Mouse (Mus musculus): ENCODE data around the gene Col1a1.
"Not testable (repeated sequence)": the region's sequence is repeated elsewhere in the genome, so short reads cannot be mapped to it uniquely, and the experiment has no call there.

The Col1a1 gene

DNA sequence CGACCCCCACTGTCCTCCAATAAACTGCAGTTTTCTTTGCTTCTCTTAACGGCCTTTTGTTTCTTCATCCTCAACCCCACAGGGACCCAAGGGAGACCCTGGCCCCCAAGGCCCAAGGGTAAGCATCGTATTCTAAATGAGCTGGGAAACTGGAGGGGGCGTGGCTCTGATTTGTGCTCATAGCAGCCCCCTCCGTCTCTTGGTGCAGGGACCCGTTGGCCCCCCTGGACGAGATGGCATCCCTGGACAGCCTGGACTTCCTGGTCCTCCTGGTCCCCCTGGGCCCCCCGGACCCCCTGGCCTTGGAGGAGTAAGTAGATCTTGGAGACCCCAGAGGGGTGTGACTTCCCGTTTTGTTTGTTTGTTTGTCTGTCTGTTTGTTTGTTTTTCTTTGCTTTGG lies 2.3 kb downstream of the Col1a1 start:
- DNase-seq, result no peak

DNA sequence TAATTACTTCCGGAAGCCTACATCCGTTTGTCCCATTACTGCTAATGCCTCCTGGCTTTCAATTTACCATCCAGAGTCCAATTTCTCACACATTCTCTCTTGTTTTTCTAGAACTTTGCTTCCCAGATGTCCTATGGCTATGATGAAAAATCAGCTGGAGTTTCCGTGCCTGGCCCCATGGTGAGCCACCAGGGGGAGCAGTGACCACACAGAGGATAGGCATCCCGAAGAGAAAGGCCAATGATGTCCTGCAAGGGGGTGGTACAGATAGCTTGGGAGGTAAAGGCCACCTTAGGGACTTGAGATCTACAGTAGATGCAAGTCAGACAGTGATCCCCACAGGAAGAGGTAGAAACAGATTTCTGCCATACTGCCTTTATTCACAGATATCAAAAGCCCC lies 3.3 kb downstream of the Col1a1 start:
- DNase-seq, result peak; percentile 72

DNA sequence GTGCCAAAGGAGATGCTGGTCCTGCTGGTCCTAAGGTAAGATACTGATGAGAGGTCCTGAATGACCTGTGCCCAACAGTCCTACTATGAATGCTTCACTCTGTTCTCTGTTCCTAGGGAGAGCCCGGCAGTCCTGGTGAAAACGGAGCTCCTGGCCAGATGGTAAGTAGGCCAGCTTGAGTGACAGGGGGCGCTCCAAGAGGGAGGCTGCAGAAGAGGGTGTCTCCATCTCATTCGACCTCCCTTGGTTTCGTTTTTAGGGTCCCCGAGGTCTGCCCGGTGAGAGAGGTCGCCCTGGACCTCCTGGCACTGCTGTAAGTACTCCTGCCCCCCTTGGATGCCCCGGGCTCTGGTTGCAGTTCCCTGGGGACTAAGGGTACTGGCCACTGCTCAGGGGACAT lies 5.1 kb downstream of the Col1a1 start:
- DNase-seq, result no peak

DNA sequence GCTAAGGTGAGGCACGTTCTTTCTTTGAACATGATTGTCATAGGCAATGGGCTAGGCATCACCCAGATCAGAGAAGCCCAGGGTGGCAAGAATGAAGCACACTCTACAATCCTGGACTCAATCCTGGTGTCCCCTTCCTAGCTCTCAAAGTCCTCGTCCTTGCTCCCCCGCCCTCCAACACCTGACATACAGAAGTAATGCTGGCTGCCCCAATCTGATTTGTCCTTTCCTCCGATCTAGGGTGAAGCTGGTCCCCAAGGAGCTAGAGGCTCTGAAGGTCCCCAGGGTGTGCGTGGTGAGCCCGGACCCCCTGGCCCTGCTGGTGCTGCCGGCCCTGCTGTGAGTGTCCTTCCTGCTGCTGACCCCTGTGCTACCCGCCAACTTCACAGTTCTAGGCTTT lies 5.8 kb downstream of the Col1a1 start:
- DNase-seq, result no peak

DNA sequence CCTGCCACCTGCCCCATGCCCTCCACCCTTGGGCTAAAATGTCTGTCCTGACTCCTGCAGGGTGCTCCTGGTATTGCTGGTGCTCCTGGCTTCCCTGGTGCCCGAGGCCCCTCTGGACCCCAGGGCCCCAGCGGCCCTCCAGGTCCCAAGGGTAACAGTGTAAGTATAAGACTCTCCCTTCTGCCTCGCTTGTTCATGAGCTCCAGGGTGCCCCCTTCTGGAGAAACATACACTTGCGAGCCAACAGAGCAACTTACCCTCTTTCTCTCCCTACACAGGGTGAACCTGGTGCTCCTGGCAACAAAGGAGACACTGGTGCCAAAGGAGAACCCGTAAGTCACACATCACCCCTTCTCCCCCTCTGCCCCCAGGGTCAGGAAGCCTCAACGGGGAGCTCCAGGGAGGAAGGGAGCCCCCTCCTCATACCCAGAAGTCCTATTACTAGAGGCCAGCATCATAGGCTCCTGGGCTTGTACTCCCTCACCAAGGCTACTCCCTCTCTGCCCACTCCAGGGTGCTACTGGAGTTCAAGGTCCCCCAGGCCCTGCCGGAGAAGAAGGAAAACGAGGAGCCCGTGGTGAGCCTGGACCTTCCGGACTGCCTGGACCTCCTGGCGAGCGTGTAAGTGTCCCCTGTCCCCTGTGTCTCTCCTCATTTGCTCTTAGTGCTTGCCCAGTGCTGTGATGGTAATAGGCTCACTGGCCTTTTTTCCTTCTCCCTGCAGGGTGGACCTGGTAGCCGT lies 6.4 kb downstream of the Col1a1 start:
- peak; percentile 40 for DNase-seq

DNA sequence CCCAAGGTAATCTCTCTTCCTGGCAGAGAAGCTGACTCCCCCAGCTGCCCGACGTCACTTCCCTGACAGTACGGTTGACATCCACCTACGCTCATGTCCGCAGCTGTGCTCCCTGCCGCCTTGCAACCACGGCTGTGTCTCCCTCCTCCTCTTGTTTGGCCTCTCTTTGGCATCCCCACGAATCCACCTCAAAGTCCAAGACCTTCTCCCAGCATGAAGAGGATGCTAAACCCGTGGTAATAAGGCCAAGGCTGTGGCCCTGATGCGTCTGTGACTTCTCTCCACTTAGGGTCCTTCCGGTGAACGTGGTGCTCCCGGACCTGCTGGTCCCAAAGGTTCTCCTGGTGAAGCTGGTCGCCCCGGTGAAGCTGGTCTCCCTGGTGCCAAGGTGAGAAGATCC lies 7.0 kb downstream of the Col1a1 start:
- no peak for DNase-seq

DNA sequence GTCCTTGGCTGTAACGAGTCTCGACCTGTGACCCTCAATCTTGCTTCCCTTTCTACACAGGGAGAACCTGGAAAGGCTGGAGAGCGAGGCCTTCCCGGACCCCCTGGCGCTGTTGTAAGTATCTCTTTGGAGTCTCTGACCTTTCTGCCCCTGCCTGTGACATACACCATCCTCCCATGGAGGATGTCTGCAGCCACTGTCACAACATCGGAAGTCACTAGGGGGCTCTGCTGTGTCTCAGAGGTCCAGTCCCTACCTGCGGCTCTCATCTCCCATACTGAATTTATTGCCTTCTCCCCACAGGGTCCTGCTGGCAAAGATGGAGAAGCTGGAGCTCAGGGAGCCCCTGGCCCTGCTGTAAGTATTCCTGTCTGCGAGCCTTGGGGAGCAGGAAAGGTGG lies 8.3 kb downstream of the Col1a1 start:
- DNase-seq, result no peak

DNA sequence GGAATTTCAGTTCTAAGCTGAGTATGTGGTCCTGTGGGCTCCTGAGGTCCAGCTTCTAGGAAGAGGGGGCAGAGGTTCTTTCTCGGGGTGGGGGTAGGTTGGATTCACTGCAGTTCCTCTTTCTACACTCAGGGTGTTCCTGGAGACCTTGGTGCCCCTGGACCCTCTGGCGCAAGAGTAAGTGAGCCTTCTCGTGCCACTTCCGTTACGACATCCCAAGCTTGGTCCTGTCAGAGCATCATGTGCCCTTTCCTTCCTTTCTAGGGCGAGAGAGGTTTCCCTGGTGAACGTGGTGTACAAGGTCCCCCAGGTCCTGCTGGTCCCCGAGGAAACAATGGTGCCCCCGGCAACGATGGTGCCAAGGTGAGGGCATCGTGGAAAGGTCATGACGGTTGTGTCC lies 9.2 kb downstream of the Col1a1 start:
- no peak for DNase-seq

DNA sequence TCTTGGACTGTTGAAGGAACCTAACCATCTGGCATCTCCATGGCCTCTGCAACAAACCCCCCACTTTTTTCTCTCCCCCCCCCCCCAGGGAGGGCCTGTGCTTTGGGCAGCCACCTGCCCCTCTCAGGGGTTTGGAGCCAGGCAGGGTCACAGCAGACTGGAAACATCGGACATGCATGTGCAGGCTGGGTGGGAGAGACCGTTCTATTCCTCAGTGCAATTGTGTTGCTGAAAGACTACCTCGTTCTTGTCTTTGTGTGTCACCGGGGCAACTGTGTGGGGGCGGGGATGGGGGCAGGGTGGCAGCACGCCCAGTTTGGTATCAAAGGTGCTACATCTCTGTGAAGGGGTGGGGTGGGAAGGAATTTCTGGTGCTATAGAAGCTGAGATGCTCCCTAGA lies 16.1 kb downstream of the Col1a1 start:
- no peak for DNase-seq

DNA sequence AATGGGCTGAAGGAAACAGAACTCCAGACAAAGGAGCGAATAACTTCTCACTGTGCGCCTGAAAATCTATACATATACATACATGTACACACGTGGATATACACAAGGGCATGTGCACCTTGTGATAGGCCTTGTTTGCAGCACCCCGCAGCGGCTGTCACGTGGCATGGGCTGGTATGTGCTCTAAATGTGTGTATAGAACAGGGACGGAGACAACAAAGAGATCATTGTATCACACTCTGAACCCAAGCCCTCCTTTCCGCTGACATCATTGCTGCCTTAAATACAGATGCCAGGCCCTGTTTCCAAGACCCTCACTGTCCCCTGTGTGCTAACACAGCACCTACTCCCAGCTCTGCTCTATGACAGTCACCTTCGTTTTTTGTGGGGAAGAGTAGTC lies 19.1 kb downstream of the Col1a1 start:
- DNase-seq, result no peak

DNA sequence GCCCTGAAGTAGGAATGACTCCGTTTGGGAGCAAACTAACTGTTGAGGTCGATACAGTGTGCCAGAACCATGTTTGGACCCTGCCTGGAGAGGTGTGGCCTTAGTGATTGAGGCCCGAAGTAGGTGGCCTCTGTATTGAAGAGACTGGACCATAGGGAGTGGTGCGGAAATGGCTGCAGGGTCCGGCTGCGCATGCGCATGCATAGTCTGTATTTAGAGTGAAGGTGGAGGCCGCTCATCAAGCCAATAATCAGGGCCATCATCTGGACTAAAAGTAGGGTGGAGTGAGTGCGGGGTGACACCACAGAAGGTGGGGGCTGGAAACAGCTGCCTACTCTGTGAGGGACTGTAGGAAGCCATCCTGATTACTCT lies 21.7 kb downstream of the Col1a1 start:
- DNase-seq, result no peak

DNA sequence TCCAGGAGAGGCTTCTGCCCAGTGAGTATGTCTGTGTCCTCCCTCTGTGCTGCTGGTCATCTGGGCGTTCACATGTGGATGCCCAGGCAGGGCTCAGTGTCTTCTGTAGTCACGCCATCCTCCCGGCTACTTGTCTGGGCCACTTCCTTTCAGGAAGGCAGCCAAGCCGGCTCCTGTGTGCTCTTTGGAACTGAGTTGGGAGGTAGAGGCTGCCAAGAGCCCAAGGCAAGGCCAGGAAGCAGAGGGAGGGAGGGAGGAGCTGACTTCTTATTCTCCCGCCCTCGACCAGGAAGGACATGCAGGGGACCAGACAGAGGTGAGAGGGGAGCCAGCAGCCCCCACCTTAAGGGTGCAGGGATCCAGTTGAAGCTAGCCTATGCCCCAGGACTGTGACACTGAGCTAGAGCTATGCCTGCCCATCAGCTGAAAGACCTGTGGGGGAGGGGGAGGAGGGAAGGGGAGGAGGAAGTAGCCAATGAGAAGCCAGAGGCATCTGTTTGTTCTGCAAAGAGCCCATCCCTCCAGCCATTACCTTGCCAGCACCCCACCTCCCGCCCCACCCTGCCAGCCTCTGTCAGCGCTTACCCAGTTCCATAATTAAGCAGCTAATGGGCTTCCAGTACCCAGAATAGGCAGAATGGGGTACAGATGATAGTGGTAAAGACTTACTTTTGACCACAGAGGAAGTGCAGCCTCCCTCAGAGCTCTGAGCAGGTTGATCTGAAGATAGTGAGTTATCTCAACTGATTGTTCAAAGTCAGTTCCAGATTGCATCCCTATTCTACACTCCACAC lies 22.2 kb downstream of the Col1a1 start:
- no peak for DNase-seq

DNA sequence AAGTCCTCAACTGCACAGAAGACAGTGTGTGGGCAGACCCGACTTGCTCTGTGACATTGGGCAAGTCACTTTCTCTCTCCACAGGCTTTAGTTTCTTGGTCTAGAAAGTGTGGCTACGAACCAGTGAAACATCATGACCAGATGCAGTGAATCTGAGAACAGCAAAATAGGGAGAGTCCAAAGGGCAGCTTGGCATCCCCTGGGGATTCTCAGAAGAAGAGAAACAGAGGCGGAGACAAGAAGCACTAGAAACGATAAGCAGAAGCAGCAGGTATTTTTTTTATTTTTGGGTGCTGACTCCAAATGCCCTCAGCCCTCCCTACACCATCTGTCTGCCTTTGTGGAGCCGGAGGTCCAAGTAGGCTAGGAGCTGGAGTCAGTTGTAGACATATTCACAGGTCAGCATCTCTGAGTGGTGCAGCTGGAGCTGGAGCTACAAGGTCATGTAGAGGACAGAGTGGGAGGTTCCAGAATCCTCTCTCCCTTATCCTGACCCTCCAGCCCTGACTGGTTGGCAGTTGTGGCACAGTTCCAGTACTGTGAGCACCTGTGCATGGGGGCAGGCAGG lies 26.6 kb downstream of the Col1a1 start:
- no peak for DNase-seq

DNA sequence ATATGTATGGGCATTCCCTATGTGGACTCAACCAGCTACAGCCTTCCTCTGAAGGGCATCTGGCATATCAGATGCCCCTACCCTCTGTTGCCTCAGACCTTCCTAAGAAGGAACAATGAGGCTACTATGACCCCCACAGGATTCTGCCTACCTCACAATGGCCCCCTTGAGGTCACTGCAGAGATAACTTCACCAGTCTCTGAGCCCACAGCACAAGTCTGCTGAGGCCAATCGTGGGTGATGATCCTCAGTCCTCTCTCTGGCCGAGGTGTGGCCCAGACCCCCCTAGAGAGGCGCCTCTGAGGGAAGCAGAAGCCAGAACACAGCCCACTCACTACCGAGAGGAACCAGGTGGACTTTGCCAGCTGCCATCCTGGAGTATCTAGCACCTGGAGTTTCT lies 31.4 kb downstream of the Col1a1 start, which contains the start of gene Hils1:
TSS of gene Hils1 (plus strand) at position 175 of the 400 bp plus-strand sequence.
- DNase-seq, result no peak

DNA sequence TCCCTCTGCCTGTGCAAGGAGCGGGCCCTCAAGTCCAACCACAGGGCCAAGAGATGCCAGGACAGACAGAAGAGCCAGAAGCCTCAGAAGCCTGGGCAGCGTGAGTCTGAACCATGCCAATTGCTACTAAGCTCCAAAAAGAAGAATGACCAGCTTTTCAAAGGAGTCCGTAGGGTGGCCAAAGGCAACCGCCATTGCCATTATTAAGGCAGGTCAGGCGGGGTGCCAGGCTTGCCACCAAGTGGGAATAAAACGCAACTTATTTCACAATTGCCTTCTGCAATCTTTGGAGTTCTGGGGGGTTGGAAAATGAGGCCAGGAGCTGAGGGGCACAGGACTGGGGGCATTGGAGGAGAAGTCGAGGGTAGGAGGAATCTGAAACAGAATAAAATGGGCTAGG lies 32.2 kb downstream of the Col1a1 start:
- no peak for DNase-seq

DNA sequence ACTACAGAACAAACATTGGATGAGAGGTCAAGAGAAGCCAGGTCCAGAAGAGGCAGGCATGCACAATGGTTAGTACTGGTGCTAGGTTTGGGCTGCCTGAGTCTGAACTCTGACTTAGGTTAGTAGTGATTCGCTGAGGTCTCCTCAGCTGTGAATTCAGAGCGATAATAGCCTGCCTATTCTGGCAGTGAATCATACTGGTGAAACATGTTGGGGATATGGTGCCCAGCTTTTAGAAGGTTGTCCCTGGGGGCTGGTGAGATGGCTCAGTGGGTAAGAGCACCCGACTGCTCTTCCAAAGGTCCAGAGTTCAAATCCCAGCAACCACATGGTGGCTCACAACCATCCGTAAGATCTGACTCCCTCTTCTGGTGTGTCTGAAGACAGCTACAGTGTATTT lies 33.7 kb downstream of the Col1a1 start:
- DNase-seq, result not testable (repeated sequence)

DNA sequence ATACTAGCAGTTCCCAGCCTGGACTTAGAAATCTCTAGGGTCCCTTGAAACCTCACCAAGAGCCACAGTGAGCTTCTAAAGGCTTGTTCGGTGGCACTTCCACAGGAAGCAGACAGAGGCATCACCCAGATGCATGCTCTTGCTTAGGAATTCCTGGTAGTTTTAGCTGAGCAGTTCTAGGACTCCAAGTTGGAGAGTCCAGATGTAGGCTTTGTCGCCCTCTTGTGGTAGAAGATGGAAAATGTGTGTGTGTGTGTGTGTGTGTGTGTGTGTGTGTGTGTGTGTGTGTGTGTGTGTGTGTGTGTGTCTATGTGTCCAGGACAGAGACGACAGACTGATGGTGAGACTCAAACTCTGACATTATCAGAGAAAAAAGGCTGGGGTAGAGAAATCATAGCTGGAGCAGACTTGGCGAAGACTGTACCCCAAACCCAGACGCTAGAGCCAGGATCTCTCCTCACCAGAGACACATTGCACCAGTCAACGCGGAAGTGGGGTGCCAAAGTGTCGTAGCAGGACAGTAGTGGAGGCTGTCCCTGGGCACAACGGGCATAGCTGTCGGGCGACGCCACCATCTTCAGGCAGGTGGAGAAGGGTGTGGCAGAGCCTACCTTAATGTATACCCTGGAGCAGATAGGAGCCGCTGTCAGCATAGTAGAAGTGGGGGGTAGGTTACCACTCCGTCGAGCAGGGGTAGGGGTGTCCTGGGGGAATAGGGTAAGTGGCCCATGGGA lies 34.4 kb downstream of the Col1a1 start:
- DNase-seq, result peak; percentile 66

DNA sequence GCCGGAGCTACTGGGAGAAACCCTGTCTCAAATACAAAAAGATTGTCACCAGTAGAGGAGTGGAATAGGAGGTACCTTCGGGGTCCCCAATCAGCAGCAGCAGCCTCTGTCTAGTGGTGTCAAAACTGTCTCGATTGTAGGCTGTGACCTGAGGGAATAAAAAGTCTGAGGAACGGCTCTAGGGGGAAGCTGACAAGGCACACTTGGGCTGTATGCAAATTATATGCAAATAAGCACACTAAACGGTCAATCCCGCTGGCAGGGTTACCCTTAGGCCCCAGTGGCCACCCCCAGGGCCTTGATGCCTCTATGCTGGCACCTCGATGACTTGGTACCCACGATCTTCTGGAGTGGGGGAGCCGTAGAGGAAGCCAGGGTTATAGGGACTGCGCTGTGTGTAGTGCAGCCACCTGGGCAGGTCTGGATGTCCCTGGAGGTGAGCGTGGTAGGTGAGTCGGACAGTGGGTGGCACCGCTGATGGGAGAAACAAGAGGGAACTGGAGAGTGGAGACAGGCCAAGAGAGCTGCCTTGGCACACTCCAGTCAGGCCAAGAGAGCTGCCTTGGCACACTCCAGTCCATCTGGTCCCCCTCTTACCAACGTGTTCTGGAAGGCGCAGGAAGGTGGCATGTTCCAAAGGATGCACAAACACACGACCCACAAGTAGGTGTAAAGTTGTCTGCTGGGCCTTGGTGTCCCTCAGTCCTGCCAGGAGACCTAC lies 36.0 kb downstream of the Col1a1 start:
- peak; percentile 47 for DNase-seq

DNA sequence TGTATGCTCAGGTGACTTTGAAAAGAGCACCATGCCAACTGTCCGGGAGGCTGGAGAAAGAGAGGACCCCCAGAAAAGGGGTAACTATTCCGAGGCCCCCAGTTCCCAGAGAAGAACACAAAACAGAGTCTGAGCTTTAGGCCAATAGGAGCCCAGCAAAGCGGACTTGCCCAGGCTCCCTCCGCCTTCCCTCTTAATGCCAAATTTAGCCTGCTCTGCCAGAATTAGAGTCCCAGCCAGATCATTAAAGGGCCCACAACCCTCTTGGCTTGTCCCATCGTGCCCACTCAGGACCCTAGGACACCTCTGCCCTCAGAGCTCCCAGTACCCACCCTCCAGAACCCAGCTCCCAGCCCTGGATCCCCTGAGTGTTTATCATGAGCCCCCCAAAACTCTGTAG lies 36.9 kb downstream of the Col1a1 start:
- no peak for DNase-seq

DNA sequence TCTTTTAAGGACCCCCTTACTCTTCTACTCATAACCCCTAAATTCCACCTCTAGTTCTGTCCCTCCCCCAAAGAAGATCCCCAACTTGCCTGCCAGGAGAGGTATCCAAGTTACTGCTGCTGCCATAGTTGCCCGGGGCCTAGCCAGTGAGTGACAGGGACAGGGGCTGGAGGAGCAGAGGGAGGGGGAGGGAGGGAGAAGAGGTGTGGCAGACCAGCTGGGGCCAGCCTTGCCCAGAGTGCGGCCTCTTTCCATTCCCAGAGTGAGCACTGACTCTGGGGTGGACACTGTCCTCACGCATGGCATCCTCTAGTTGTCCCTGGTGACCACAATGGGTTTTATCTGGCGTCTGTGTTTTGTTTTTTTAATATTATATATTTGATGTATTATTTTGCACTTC lies 37.3 kb downstream of the Col1a1 start:
- no peak for DNase-seq

DNA sequence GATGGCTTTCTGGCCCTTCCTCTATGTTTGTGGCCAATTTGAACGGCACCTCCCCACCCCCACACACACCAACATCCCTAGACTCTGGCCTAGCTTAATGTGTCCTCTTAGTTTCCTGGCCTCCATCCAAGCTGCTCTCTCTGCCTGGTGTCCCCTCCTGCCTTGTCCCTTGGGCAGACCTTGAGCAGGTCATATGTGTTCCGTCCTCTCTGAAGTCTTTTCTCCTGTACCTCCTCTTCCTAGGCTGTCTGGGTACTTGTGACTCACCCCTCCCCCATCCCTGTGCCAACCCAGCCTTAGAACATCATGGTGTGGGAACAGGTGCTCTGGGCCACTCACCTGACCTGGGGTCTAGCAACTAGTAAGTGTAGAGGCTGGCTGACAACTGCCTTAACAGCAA lies 38.9 kb downstream of the Col1a1 start:
- no peak for DNase-seq

DNA sequence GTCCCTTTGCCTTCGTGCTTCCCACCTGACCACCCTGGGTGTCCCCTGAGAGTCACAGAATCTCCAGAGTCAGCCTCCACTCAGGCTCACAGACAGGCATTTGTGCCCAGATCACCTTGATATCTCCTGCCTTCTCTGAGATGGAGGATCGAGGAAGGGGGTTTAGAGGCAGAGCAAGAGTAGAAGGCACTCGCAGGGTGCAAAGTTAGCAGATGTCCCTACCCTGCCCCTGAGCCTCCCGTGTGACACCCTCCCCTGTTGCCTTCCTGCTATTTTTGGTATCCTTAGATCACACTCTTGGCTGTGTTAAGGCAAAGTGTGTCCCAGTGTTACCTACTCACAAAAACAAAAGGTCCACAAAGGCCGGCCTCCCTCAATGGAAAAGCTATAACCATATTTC lies 40.2 kb downstream of the Col1a1 start, which contains the start of gene Sgca:
TSS of gene Sgca (minus strand) at position 129 of the 400 bp plus-strand sequence.
- no peak for DNase-seq
